Comparison of ENCODE assay signal across 8 mouse cellular contexts in the genomic region with DNA sequence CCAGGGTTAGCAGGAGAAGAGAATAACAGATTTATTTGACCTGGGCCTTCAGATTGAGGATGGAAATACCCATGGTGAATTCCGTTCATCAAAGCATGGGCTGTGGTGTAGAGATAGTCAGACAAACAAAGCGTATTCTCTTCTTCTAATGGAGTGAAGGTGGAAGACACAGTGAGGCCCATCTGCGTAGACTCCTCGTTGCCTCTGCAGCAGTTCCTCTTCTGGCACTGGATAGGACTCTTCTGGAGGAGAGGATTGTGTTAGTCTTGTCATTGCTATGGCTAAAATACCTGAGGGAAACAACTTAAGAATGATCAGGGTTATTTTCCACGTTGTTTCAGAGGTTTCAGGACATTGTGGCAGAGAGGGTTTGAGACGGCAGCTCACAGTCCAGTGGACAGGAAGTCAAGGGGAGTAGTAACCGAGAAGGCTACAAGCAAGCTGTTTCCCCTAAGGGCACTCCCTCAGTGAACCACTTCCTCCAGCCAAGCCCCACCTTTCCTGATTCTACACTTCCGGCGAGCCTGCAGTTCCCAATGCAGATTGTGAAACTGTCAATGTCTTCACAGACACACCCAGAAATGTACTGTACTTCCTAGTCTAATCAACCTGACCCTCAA. TPM values are rescaled to one million over a fixed set of nuclear protein-coding genes. Genes with fewer than 3 reads are reported as not detected.
DNase-seq lines count a peak whose midpoint lies in the region; ATAC-seq and TF ChIP-seq lines count a peak whose summit lies in the region.

No protein-coding gene starts in this region.

- H3K4me1 ChIP-seq in limb, embryonic 14.5 days (ENCODE audit: control insufficient read depth, insufficient read depth, low read length), result no peaks in the 10 kb centered on the region
- no peaks in the 10 kb centered on the region for H3K4me1 ChIP-seq in limb, embryonic 10.5 days
- H3K4me1 ChIP-seq in midbrain, embryonic 13.5 days (replicated peaks), result no peaks in the 10 kb centered on the region

- H3K9me3 ChIP-seq in limb, embryonic 14.5 days (ENCODE audit: control insufficient read depth, low read length), result no peaks in the 10 kb centered on the region
- no peaks in the 10 kb centered on the region for H3K9me3 ChIP-seq in limb, embryonic 10.5 days (replicated peaks)
- H3K9me3 ChIP-seq in midbrain, embryonic 13.5 days, result no peaks in the 10 kb centered on the region

- 0 out of 2 replicates have a peak overlapping the region, but pooled peaks have one; percentile 50 for H3K27ac ChIP-seq in limb, embryonic 14.5 days (replicated peaks; ENCODE audit: low read depth, low read length)
- no peak overlapping the region for H3K27ac ChIP-seq in limb, embryonic 10.5 days
- H3K27ac ChIP-seq in midbrain, embryonic 13.5 days, result no peak overlapping the region

- H3K36me3 ChIP-seq in limb, embryonic 14.5 days (ENCODE audit: control insufficient read depth, insufficient read depth, low read length), result peaks cover 40% of the 10 kb centered on the region
- peaks cover 53% of the 10 kb centered on the region for H3K36me3 ChIP-seq in limb, embryonic 10.5 days
- H3K36me3 ChIP-seq in midbrain, embryonic 13.5 days, result peaks cover 57% of the 10 kb centered on the region

- TF ChIP-seq POLR2A in limb, embryonic 14.5 days (IDR thresholded peaks at IDR 0.05; ENCODE audit: borderline replicate concordance, extremely low read depth, insufficient read depth, insufficient read length), result no peak

- H3K4me2 ChIP-seq in limb, embryonic 14.5 days (replicated peaks; ENCODE audit: low read depth, low read length, severe bottlenecking), result no peak overlapping the region
- no peak overlapping the region for H3K4me2 ChIP-seq in midbrain, embryonic 13.5 days (replicated peaks)

- H3K4me3 ChIP-seq in limb, embryonic 14.5 days (replicated peaks; ENCODE audit: low read length), result no peak overlapping the region
- H3K4me3 ChIP-seq in limb, embryonic 10.5 days, result no peak overlapping the region
- no peak overlapping the region for H3K4me3 ChIP-seq in midbrain, embryonic 13.5 days (replicated peaks)

- WGBS in limb, embryonic 14.5 days, result 70% methylated on average over 9 of the region's 9 CpGs
- WGBS in limb, embryonic 10.5 days, result 79% methylated on average over 9 of the region's 9 CpGs
- WGBS in midbrain, embryonic 13.5 days, result 90% methylated on average over 9 of the region's 9 CpGs

- DNase-seq in limb, embryonic 14.5 days (ENCODE audit: low spot score), result peak; percentile 26
- no peak for DNase-seq in limb, embryonic 10.5 days (ENCODE audit: low spot score)
- DNase-seq in heart, adult 8-10 months (ENCODE audit: low spot score), result peak; percentile 76
- peak; percentile 45 for DNase-seq in kidney, postnatal 10 days
- DNase-seq in right cerebral cortex, adult 2 months (ENCODE audit: low spot score in 2 of 2), result no peak
- no peak for DNase-seq in layer of hippocampus, adult 8-10 months (ENCODE audit: low spot score in 2 of 2)

- ATAC-seq in limb, embryonic 14.5 days (ENCODE audit: low FRiP score, low read depth), result no peak
- ATAC-seq in megakaryocyte-erythroid progenitor cell, adult 5-6 weeks (replicated peaks; ENCODE audit: low FRiP score, low TSS enrichment, poor library complexity, severe bottlenecking), result peak; percentile 83
- no peak for ATAC-seq in midbrain, embryonic 13.5 days

- no peak overlapping the region for H3K9ac ChIP-seq in limb, embryonic 14.5 days (ENCODE audit: low read depth, low read length, severe bottlenecking)
- H3K9ac ChIP-seq in midbrain, embryonic 13.5 days (replicated peaks), result no peak overlapping the region

- H3K27me3 ChIP-seq in limb, embryonic 14.5 days (ENCODE audit: control insufficient read depth, insufficient read depth, low read length), result no peaks in the 10 kb centered on the region
- no peaks in the 10 kb centered on the region for H3K27me3 ChIP-seq in limb, embryonic 10.5 days (ENCODE audit: low read depth, poor library complexity, severe bottlenecking)
- no peaks in the 10 kb centered on the region for H3K27me3 ChIP-seq in midbrain, embryonic 13.5 days

RNA-seq across cellular contexts. Expression of a gene that starts 10.8 kb away (rescaled TPM):
- 0.37 and 0.78 TPM in 2 replicates for polyA plus RNA-seq in limb, embryonic 14.5 days (2012; rRNA removed)
- polyA plus RNA-seq in limb, embryonic 14.5 days (2014; fragmentation: Nextera tagmentation; extraction: Ambion mirVana), result 2.2 and 3.7 TPM in 2 replicates
- polyA plus RNA-seq in limb, embryonic 10.5 days (2016; fragmentation: Nextera tagmentation; extraction: Ambion mirVana), result 1.6 and 2.3 TPM in 2 replicates
- 1 to 10 TPM in 1 of 4 experiments, under 1 TPM in 1, not detected in 2; 0.87 to 1.0 TPM for total RNA-seq in heart, adult 8-10 months (2022)
- not detected in 2 replicates for total RNA-seq in megakaryocyte-erythroid progenitor cell, adult 5-6 weeks (2014; fragmentation: Nextera tagmentation)
- 0.38 and 3.1 TPM in 2 replicates for total RNA-seq in megakaryocyte-erythroid progenitor cell, adult 5-6 weeks (2017)
- total RNA-seq in layer of hippocampus, adult 8-10 months (2022), result under 1 TPM in 1 of 4 experiments, not detected in 3; 0.68 TPM
- 1.6 and 4.9 TPM in 2 replicates for polyA plus RNA-seq in midbrain, embryonic 13.5 days (2015; fragmentation: Nextera tagmentation; extraction: Ambion mirVana)

RNA-seq across cellular contexts. Expression of a gene that starts 10.9 kb away (rescaled TPM):
- 5.1 and 7.0 TPM in 2 replicates for polyA plus RNA-seq in limb, embryonic 14.5 days (2012; rRNA removed)
- 5.7 and 7.9 TPM in 2 replicates for polyA plus RNA-seq in limb, embryonic 14.5 days (2014; fragmentation: Nextera tagmentation; extraction: Ambion mirVana)
- polyA plus RNA-seq in limb, embryonic 10.5 days (2016; fragmentation: Nextera tagmentation; extraction: Ambion mirVana), result 4.1 and 6.5 TPM in 2 replicates
- total RNA-seq in heart, adult 8-10 months (2022), result 10 to 100 TPM; 10.9 to 13.9 (median 12.3) TPM
- total RNA-seq in megakaryocyte-erythroid progenitor cell, adult 5-6 weeks (2014; fragmentation: Nextera tagmentation), result 6.8 and 15.6 TPM in 2 replicates
- 11.2 and 11.8 TPM in 2 replicates for total RNA-seq in megakaryocyte-erythroid progenitor cell, adult 5-6 weeks (2017)
- total RNA-seq in layer of hippocampus, adult 8-10 months (2022), result 10 to 100 TPM; 21.3 to 29.5 (median 24.6) TPM
- polyA plus RNA-seq in midbrain, embryonic 13.5 days (2015; fragmentation: Nextera tagmentation; extraction: Ambion mirVana), result 15.2 and 17.5 TPM in 2 replicates

RNA-seq across cellular contexts. Expression of a gene that starts 13.2 kb away (rescaled TPM):
- polyA plus RNA-seq in limb, embryonic 14.5 days (2012; rRNA removed), result 3.2 and 6.8 TPM in 2 replicates
- polyA plus RNA-seq in limb, embryonic 14.5 days (2014; fragmentation: Nextera tagmentation; extraction: Ambion mirVana), result 4.9 and 5.8 TPM in 2 replicates
- polyA plus RNA-seq in limb, embryonic 10.5 days (2016; fragmentation: Nextera tagmentation; extraction: Ambion mirVana), result 7.7 and 8.8 TPM in 2 replicates
- total RNA-seq in heart, adult 8-10 months (2022), result 1 to 10 TPM; 4.0 to 5.7 (median 4.3) TPM
- 0.77 and 6.1 TPM in 2 replicates for total RNA-seq in megakaryocyte-erythroid progenitor cell, adult 5-6 weeks (2014; fragmentation: Nextera tagmentation)
- total RNA-seq in megakaryocyte-erythroid progenitor cell, adult 5-6 weeks (2017), result 1.1 and 5.2 TPM in 2 replicates
- total RNA-seq in layer of hippocampus, adult 8-10 months (2022), result 1 to 10 TPM; 5.4 to 9.3 (median 7.2) TPM
- polyA plus RNA-seq in midbrain, embryonic 13.5 days (2015; fragmentation: Nextera tagmentation; extraction: Ambion mirVana), result 11.1 and 12.2 TPM in 2 replicates

RNA-seq across cellular contexts. Expression of a gene that starts 13.3 kb away (rescaled TPM):
- 17.3 and 28.1 TPM in 2 replicates for polyA plus RNA-seq in limb, embryonic 14.5 days (2012; rRNA removed)
- 29.9 and 33.2 TPM in 2 replicates for polyA plus RNA-seq in limb, embryonic 14.5 days (2014; fragmentation: Nextera tagmentation; extraction: Ambion mirVana)
- 20.1 and 20.4 TPM in 2 replicates for polyA plus RNA-seq in limb, embryonic 10.5 days (2016; fragmentation: Nextera tagmentation; extraction: Ambion mirVana)
- 10 to 100 TPM in 2 of 4 experiments, 1 to 10 TPM in 2; 8.5 to 13.1 (median 10.5) TPM for total RNA-seq in heart, adult 8-10 months (2022)
- total RNA-seq in megakaryocyte-erythroid progenitor cell, adult 5-6 weeks (2014; fragmentation: Nextera tagmentation), result 25.1 and 26.2 TPM in 2 replicates
- total RNA-seq in megakaryocyte-erythroid progenitor cell, adult 5-6 weeks (2017), result 47.0 and 81.8 TPM in 2 replicates
- 10 to 100 TPM; 29.9 to 33.1 (median 31.7) TPM for total RNA-seq in layer of hippocampus, adult 8-10 months (2022)
- polyA plus RNA-seq in midbrain, embryonic 13.5 days (2015; fragmentation: Nextera tagmentation; extraction: Ambion mirVana), result 33.2 and 33.4 TPM in 2 replicates

RNA-seq across cellular contexts. Expression of a gene that starts 23.1 kb away (rescaled TPM):
- 59.5 and 72.1 TPM in 2 replicates for polyA plus RNA-seq in limb, embryonic 14.5 days (2012; rRNA removed)
- polyA plus RNA-seq in limb, embryonic 14.5 days (2014; fragmentation: Nextera tagmentation; extraction: Ambion mirVana), result 62.2 and 63.0 TPM in 2 replicates
- 55.8 and 58.0 TPM in 2 replicates for polyA plus RNA-seq in limb, embryonic 10.5 days (2016; fragmentation: Nextera tagmentation; extraction: Ambion mirVana)
- 10 to 100 TPM; 44.4 to 58.4 (median 51.3) TPM for total RNA-seq in heart, adult 8-10 months (2022)
- 30.9 and 56.4 TPM in 2 replicates for total RNA-seq in megakaryocyte-erythroid progenitor cell, adult 5-6 weeks (2014; fragmentation: Nextera tagmentation)
- total RNA-seq in megakaryocyte-erythroid progenitor cell, adult 5-6 weeks (2017), result 10.1 and 17.4 TPM in 2 replicates
- 100 to 1,000 TPM in 3 of 4 experiments, 10 to 100 TPM in 1; 96.9 to 125 (median 103) TPM for total RNA-seq in layer of hippocampus, adult 8-10 months (2022)
- 79.7 and 80.5 TPM in 2 replicates for polyA plus RNA-seq in midbrain, embryonic 13.5 days (2015; fragmentation: Nextera tagmentation; extraction: Ambion mirVana)

Comparison
In these comparisons a context has a peak if more than half of its experiments do, and no peak if none do; other contexts are left out.
1. DNase-seq: peak in limb, embryonic 14.5 days (single experiment), heart, adult 8-10 months (single experiment) and kidney, postnatal 10 days (single experiment); none in limb, embryonic 10.5 days (single experiment), right cerebral cortex, adult 2 months (0 of 2) and layer of hippocampus, adult 8-10 months (0 of 2).